Mouse (Mus musculus) forebrain, postnatal 0 days (tissue): Measurements from ENCODE around the gene Mapkapk3. TPM values are rescaled to one million over a fixed set of nuclear protein-coding genes. Genes with fewer than 3 reads are reported as not detected.

Source experiments
- ATAC-seq: fragments of 200-750 bp; cut with Nextera tagmentation; 2 replicates; pipeline ENCODE4 v1.8.0; 2017; ENCODE audit warnings: mild to moderate bottlenecking, moderate library complexity
- DNase-seq: peaks from one replicate; pipeline ENCODE4 v3.0.0-alpha.2; 2015
- H3K27ac ChIP-seq: fragments of 300-500 bp; sonication (generic); 2 replicates; pipeline ENCODE4 v1.5.1; 2014; ENCODE audit warnings: low read depth, mild to moderate bottlenecking, antibody characterized with exemption, low read length, moderate library complexity, mixed read lengths
- H3K27me3 ChIP-seq: fragments of 300-500 bp; sonication (generic); 2 replicates; pipeline ENCODE4 v1.6.1; 2014; ENCODE audit warnings: mild to moderate bottlenecking, low read length, mixed read lengths; ENCODE audit not compliant: insufficient read depth
- H3K36me3 ChIP-seq: fragments of 300-500 bp; sonication (generic); 2 replicates; pipeline ENCODE4 v1.6.1; 2014; ENCODE audit warnings: mild to moderate bottlenecking, moderate library complexity; ENCODE audit not compliant: insufficient read depth
- H3K4me1 ChIP-seq: fragments of 300-500 bp; sonication (generic); 2 replicates; pipeline ENCODE4 v1.6.1; 2014; ENCODE audit warnings: antibody characterized with exemption; ENCODE audit not compliant: insufficient read depth
- H3K4me2 ChIP-seq: fragments of 300-500 bp; sonication (generic); 2 replicates; pipeline ENCODE4 v1.6.1; 2014; ENCODE audit warnings: low read depth, mild to moderate bottlenecking, moderate library complexity
- H3K4me3 ChIP-seq: fragments of 300-500 bp; sonication (generic); 2 replicates; pipeline ENCODE4 v1.5.1; 2014; ENCODE audit warnings: low read depth, low read length, mixed read lengths
- H3K9ac ChIP-seq: fragments of 300-500 bp; sonication (generic); 2 replicates; pipeline ENCODE4 v1.6.1; 2014; ENCODE audit warnings: mild to moderate bottlenecking
- H3K9me3 ChIP-seq: fragments of 300-500 bp; sonication (generic); 2 replicates; pipeline ENCODE4 v1.6.1; 2016; ENCODE audit warnings: low read length
- CTCF ChIP-seq: sonication (generic); IDR thresholded peaks from 2 replicates; pipeline ENCODE4 v1.5.1; 2016; ENCODE audit warnings: antibody characterized with exemption, control low read depth, low read depth
- WGBS: fragments of 180-500 bp; shearing (Covaris S2); extraction: QIAGEN DNeasy Blood & Tissue Kit; methylation state at CpG from one replicate; pipeline ENCODE4 v1.1.7; 2014; 5-methylcytosine and 5-hydroxymethylcytosine counted together
- polyA plus RNA-seq: library from polyadenylated mRNA; unstranded; fragments of >200 nt; fragmentation: Nextera tagmentation; extraction: Ambion mirVana; gene quantifications from 2 replicates; pipeline ENCODE4 v1.2.1, GENCODE M21; 2015
- total RNA-seq: library from RNA; depleted of rRNA; stranded (reverse); fragments of >200 nt; gene quantifications from 2 replicates; pipeline ENCODE4 v1.2.3, GENCODE M21; 2014

Mapkapk3 gene
- total and polyA plus RNA-seq, 2 experiments from 2014 or later: 1.5 to 1.6 TPM

DNA sequence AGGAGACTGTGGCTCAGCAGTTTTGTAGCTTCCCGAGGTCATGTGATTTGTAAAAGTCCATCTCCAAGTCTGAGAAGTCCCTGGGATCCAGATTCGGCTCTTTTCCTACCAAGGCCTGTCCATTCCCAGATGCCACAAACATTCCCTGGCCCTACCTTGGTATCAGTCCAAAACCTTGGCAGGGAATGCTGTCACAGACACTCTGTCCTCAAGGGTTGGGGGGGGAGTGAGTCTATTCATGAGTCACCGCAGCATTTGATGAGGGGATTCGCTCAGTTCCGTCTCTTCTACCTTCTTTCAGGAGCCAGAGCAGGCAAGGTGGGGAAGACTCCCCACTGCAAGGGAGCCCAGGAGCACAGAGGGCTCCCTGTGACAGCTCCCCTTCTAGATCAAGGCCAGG is 14.0 kb downstream of the Mapkapk3 start:
- Histone ChIP-seq H3K9me3 (no peaks in the 10 kb centered on the region), H3K4me2 (no peak overlapping the region), H3K4me3 (no peak overlapping the region), H3K27ac (no peak overlapping the region), H3K9ac (no peak overlapping the region), H3K4me1 (no peaks in the 10 kb centered on the region), H3K36me3 (no peaks in the 10 kb centered on the region), H3K27me3 (no peaks in the 10 kb centered on the region)
- DNase-seq (no peak), ATAC-seq (no peak)
- no peak for TF ChIP-seq CTCF
- 74% methylated on average over 5 of the region's 5 CpGs for WGBS

DNA sequence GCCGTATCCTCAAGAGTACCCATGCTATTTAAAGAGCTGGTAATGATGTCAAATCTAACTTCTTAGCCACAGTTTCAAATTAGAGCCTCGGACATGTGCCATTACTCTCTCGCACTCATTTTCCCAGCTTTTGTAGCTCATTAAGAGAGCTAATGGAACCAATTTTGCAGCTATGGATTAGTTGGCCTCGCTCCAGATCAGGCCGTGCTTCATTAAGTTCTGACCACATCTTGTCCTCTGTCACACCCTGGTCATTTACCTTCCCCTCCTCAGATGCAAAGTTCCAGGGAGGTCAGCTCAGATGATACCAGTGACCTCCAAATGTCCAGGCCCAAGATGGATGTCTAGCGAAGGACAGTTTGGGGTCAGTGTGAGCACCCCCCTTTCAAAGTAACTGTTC is 14.9 kb downstream of the Mapkapk3 start:
- DNase-seq (no peak), ATAC-seq (no peak)
- Histone ChIP-seq H3K9me3 (no peaks in the 10 kb centered on the region), H3K9ac (no peak overlapping the region), H3K27me3 (no peaks in the 10 kb centered on the region), H3K4me1 (no peaks in the 10 kb centered on the region), H3K36me3 (no peaks in the 10 kb centered on the region), H3K4me2 (no peak overlapping the region), H3K27ac (no peak overlapping the region), H3K4me3 (no peak overlapping the region)
- no peak for TF ChIP-seq CTCF
- WGBS: 54% methylated on average over 6 of the region's 6 CpGs

GRCm38 (mm10) chr9:107273184-107273583 is 16.5 kb downstream of the Mapkapk3 start:
- 76% methylated on average over 10 of the region's 10 CpGs for WGBS
- no peak for ATAC-seq
- Histone ChIP-seq H3K4me3 (no peak overlapping the region), H3K27me3 (no peaks in the 10 kb centered on the region), H3K36me3 (no peaks in the 10 kb centered on the region), H3K9me3 (no peaks in the 10 kb centered on the region), H3K4me2 (no peak overlapping the region), H3K4me1 (no peaks in the 10 kb centered on the region), H3K27ac (no peak overlapping the region), H3K9ac (no peak overlapping the region)
- no peak for DNase-seq
- TF ChIP-seq CTCF: no peak

DNA sequence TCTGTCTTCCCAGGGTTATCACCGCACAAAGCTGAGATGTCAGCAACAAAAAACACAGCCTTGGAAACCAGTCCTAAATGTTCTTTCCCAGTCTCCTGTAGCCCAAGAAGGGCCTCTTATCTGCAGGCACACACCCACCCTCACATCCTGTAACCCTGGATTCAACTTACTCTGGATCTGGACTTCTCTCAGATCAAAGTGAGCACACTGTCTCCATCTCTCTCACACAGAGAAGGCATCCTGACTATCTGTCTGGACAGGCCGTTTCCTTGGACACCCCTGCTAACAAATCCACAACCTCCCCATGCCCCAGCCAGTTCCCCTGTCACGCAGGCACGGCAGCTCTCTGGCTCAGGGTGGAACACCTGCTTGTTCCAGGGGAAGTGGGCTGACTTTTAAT is 17.4 kb downstream of the Mapkapk3 start:
- ATAC-seq (no peak), DNase-seq (no peak)
- no peak overlapping the region for H3K4me3 ChIP-seq
- no peaks in the 10 kb centered on the region for H3K4me1 ChIP-seq
- TF ChIP-seq CTCF: no peak
- H3K9me3 ChIP-seq: no peaks in the 10 kb centered on the region
- H3K4me2 ChIP-seq: no peak overlapping the region
- H3K36me3 ChIP-seq: no peaks in the 10 kb centered on the region
- no peak overlapping the region for H3K27ac ChIP-seq
- H3K27me3 ChIP-seq: no peaks in the 10 kb centered on the region
- H3K9ac ChIP-seq: no peak overlapping the region
- 86% methylated on average over 4 of the region's 4 CpGs for WGBS

GRCm38 (mm10) chr9:107271177-107271938 is 18.3 kb downstream of the Mapkapk3 start:
- H3K9ac ChIP-seq: no peak overlapping the region
- H3K27ac ChIP-seq: no peak overlapping the region
- H3K4me1 ChIP-seq: no peaks in the 10 kb centered on the region
- ATAC-seq (no peak), DNase-seq (no peak)
- 80% methylated on average over 7 of the region's 7 CpGs for WGBS
- no peak for TF ChIP-seq CTCF
- H3K4me2 ChIP-seq: no peak overlapping the region
- no peak overlapping the region for H3K4me3 ChIP-seq
- H3K9me3 ChIP-seq: no peaks in the 10 kb centered on the region
- H3K27me3 ChIP-seq: no peaks in the 10 kb centered on the region
- no peaks in the 10 kb centered on the region for H3K36me3 ChIP-seq

- Histone ChIP-seq H3K27me3 (no peaks in the 10 kb centered on the region), H3K27ac (no peak overlapping the region), H3K4me1 (no peaks in the 10 kb centered on the region), H3K9ac (no peak overlapping the region), H3K9me3 (no peaks in the 10 kb centered on the region), H3K4me3 (no peak overlapping the region), H3K4me2 (no peak overlapping the region), H3K36me3 (no peaks in the 10 kb centered on the region)
- ATAC-seq: no peak
- DNase-seq: no peak
- TF ChIP-seq CTCF: no peak
- WGBS: 100% methylated on average over 1 of the region's 1 CpGs
Observed at GRCm38 (mm10) chr9:107269772-107270171, 19.9 kb downstream of the Mapkapk3 start.

DNA sequence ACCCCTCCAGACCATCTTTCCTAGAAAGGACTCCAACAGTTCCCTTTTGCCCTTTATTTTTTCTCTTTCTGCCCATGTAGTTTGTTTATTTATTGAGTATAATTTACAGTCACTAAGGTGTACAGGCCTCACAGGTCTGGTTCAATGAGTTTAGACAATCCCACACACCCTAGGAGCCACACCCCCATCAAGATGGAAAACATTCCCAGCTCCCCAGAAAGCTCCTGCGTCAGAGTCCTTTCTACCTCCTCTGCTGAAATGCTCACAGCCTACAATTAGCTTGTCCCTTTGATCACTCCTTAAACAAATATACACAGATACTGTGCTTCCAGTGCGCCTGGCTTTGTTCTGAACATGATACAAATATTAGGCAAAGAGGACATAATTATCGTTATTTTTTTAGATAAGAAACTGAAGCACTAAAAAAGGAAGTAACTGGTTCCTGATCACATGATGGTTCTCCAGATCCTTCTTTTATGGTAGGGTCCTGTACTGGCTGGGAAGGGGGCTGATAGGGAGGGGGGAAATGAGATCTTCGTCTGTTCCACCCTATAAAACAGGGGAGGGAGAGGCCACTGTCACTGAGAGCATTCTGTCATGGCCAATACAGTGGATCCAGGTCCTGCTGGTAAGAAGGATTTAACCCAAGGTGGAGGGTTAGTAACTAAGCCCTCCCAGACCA is 21.8 kb downstream of the Mapkapk3 start:
- 58% methylated on average over 4 of the region's 4 CpGs for WGBS
- Histone ChIP-seq H3K27me3 (no peaks in the 10 kb centered on the region), H3K27ac (no peak overlapping the region), H3K36me3 (no peaks in the 10 kb centered on the region), H3K4me3 (no peak overlapping the region), H3K4me1 (no peaks in the 10 kb centered on the region), H3K9ac (no peak overlapping the region), H3K9me3 (no peaks in the 10 kb centered on the region), H3K4me2 (no peak overlapping the region)
- TF ChIP-seq CTCF: no peak
- DNase-seq: no peak
- ATAC-seq: no peak
